Mouse (Mus musculus) stomach, embryonic 16.5 days (tissue): ENCODE data around the gene Tut4. TPM values are rescaled to one million over a fixed set of nuclear protein-coding genes. Genes with fewer than 3 reads are reported as not detected.
A peak's percentile ranks its signal among the peaks of the same experiment; 100 is the strongest.

Experiments
- ATAC-seq: fragments of 200-750 bp; cut with Nextera tagmentation; 2 replicates; pipeline ENCODE4 v1.8.0; 2017; ENCODE audit warnings: moderate number of reproducible peaks, moderate TSS enrichment; ENCODE audit not compliant: insufficient read depth, low FRiP score
- H3K27ac ChIP-seq: fragments of 300-500 bp; sonication (generic); 2 replicates; pipeline ENCODE4 v1.5.1; 2014; ENCODE audit warnings: low read length
- H3K27me3 ChIP-seq: fragments of 300-500 bp; sonication (generic); 2 replicates; pipeline ENCODE4 v1.6.1; 2014; ENCODE audit warnings: low read length, control low read depth, mixed read lengths; ENCODE audit not compliant: control insufficient read depth, insufficient read depth
- H3K36me3 ChIP-seq: fragments of 300-500 bp; sonication (generic); 2 replicates; pipeline ENCODE4 v1.6.1; 2014; ENCODE audit warnings: low read length; ENCODE audit not compliant: control insufficient read depth, insufficient read depth
- H3K4me1 ChIP-seq: fragments of 300-500 bp; sonication (generic); 2 replicates; pipeline ENCODE4 v1.6.1; 2014; ENCODE audit warnings: low read length, control low read depth, mixed read lengths; ENCODE audit not compliant: control insufficient read depth, insufficient read depth
- H3K4me2 ChIP-seq: fragments of 300-500 bp; sonication (generic); 2 replicates; pipeline ENCODE4 v1.6.1; 2014; ENCODE audit warnings: low read depth, low read length, mixed read lengths
- H3K4me3 ChIP-seq: fragments of 300-500 bp; sonication (generic); replicated peaks from 2 replicates; pipeline ENCODE4 v1.5.1; 2014; ENCODE audit warnings: mild to moderate bottlenecking, low read length
- H3K9ac ChIP-seq: fragments of 300-500 bp; sonication (generic); 2 replicates; pipeline ENCODE4 v1.6.1; 2014; ENCODE audit warnings: low read length
- H3K9me3 ChIP-seq: fragments of 300-500 bp; sonication (generic); replicated peaks from 2 replicates; pipeline ENCODE4 v1.6.1; 2016; ENCODE audit warnings: low read length, control low read depth; ENCODE audit not compliant: control insufficient read depth
- WGBS: fragments of 180-500 bp; shearing (Covaris S2); extraction: QIAGEN DNeasy Blood & Tissue Kit; methylation state at CpG from one replicate; pipeline ENCODE4 v1.1.7; 2014; 5-methylcytosine and 5-hydroxymethylcytosine counted together
- polyA plus RNA-seq: library from polyadenylated mRNA; unstranded; fragments of >200 nt; fragmentation: Nextera tagmentation; extraction: Ambion mirVana; gene quantifications from 2 replicates; pipeline ENCODE4 v1.2.1, GENCODE M21; 2015

Gene Tut4
- polyA plus RNA-seq, 1 experiment from 2014 or later, result 49.3 TPM

GRCm38 (mm10) chr4:108579743-108580411, 120.7 kb downstream of the Tut4 start:
- Histone ChIP-seq H3K4me2 (peak overlapping the region; percentile 61), H3K9me3 (no peaks in the 10 kb centered on the region), H3K9ac (peak overlapping the region; percentile 59), H3K36me3 (peaks cover 10% of the 10 kb centered on the region; the same call in 1 of the 2 replicates), H3K4me3 (peak overlapping the region; percentile 60), H3K27me3 (no peaks in the 10 kb centered on the region), H3K4me1 (peaks cover 11% of the 10 kb centered on the region), H3K27ac (0 out of 2 replicates have a peak overlapping the region, but pooled peaks have one; percentile 29)
- under 1% methylated on average over 16 of the region's 16 CpGs for WGBS
- no peak for ATAC-seq

- no peak overlapping the region for H3K4me3 ChIP-seq
- no peak for ATAC-seq
- H3K36me3 ChIP-seq, result no peaks in the 10 kb centered on the region
- H3K4me2 ChIP-seq, result no peak overlapping the region
- no peak overlapping the region for H3K9ac ChIP-seq
- H3K27ac ChIP-seq, result no peak overlapping the region
- H3K4me1 ChIP-seq, result no peaks in the 10 kb centered on the region
- no peaks in the 10 kb centered on the region for H3K9me3 ChIP-seq
- 85% methylated on average over 2 of the region's 2 CpGs for WGBS
- no peaks in the 10 kb centered on the region for H3K27me3 ChIP-seq
These were observed 134.2 kb downstream of the Tut4 start for GRCm38 (mm10) chr4:108593376-108593775.

- Histone ChIP-seq H3K9me3 (no peaks in the 10 kb centered on the region), H3K36me3 (no peaks in the 10 kb centered on the region), H3K27me3 (no peaks in the 10 kb centered on the region), H3K9ac (no peak overlapping the region), H3K27ac (no peak overlapping the region), H3K4me2 (no peak overlapping the region), H3K4me1 (no peaks in the 10 kb centered on the region), H3K4me3 (no peak overlapping the region)
- no peak for ATAC-seq
- WGBS, result 87% methylated on average over 1 of the region's 1 CpGs
These were observed 136.6 kb downstream of the Tut4 start for GRCm38 (mm10) chr4:108595785-108596184.

- Histone ChIP-seq H3K9me3 (0 out of 2 replicates have a peak, but pooled peaks cover 2% of the 10 kb centered on the region), H3K27me3 (no peaks in the 10 kb centered on the region), H3K36me3 (no peaks in the 10 kb centered on the region), H3K4me1 (no peaks in the 10 kb centered on the region), H3K9ac (no peak overlapping the region), H3K4me3 (no peak overlapping the region), H3K27ac (no peak overlapping the region), H3K4me2 (no peak overlapping the region)
- ATAC-seq, result no peak
- 84% methylated on average over 4 of the region's 4 CpGs for WGBS
These were observed 139.1 kb downstream of the Tut4 start for GRCm38 (mm10) chr4:108598306-108598705.

- H3K9me3 ChIP-seq, result 0 out of 2 replicates have a peak, but pooled peaks cover 2% of the 10 kb centered on the region
- H3K4me1 ChIP-seq, result no peaks in the 10 kb centered on the region
- 95% methylated on average over 7 of the region's 7 CpGs for WGBS
- no peak overlapping the region for H3K4me2 ChIP-seq
- H3K36me3 ChIP-seq, result no peaks in the 10 kb centered on the region
- H3K27me3 ChIP-seq, result no peaks in the 10 kb centered on the region
- H3K27ac ChIP-seq, result no peak overlapping the region
- ATAC-seq, result no peak
- no peak overlapping the region for H3K9ac ChIP-seq
- H3K4me3 ChIP-seq, result no peak overlapping the region
These were observed 142.6 kb downstream of the Tut4 start for GRCm38 (mm10) chr4:108601870-108602269.

GRCm38 (mm10) chr4:108608651-108609050, 149.4 kb downstream of the Tut4 start:
- Histone ChIP-seq H3K9ac (no peak overlapping the region), H3K9me3 (no peaks in the 10 kb centered on the region), H3K4me2 (no peak overlapping the region), H3K27ac (no peak overlapping the region), H3K4me3 (no peak overlapping the region), H3K36me3 (no peaks in the 10 kb centered on the region), H3K4me1 (no peaks in the 10 kb centered on the region), H3K27me3 (no peaks in the 10 kb centered on the region)
- no peak for ATAC-seq
- 83% methylated on average over 3 of the region's 3 CpGs for WGBS

Other genes starting within 250 kb of the Tut4 start
- gene Zyg11a, start 241.4 kb upstream of the Tut4 start, polyA plus RNA-seq, result 0.29 and 0.35 TPM in 2 replicates
- 10.3 and 10.5 TPM in 2 replicates for gene Zyg11b, start 158.3 kb upstream of the Tut4 start, polyA plus RNA-seq
- 45.6 and 55.2 TPM in 2 replicates for gene Coa7, start 131.3 kb upstream of the Tut4 start, polyA plus RNA-seq
- 1.2 and 1.4 TPM in 2 replicates for gene Shisal2a, start 76.1 kb upstream of the Tut4 start, polyA plus RNA-seq
- 63.3 and 66.6 TPM in 2 replicates for gene Gpx7, start 52.5 kb upstream of the Tut4 start, polyA plus RNA-seq
- 69.2 and 74.2 TPM in 2 replicates for gene Prpf38a, start 119.9 kb downstream of the Tut4 start, polyA plus RNA-seq
- gene Orc1, start 120.0 kb downstream of the Tut4 start, polyA plus RNA-seq, result 8.5 and 8.8 TPM in 2 replicates
- gene Cc2d1b, start 160.5 kb downstream of the Tut4 start, polyA plus RNA-seq, result 30.1 and 34.1 TPM in 2 replicates